Mouse (Mus musculus) liver, embryonic 12.5 days (tissue): ENCODE results near the gene B020004J07Rik. TPM values are rescaled to one million over a fixed set of nuclear protein-coding genes. Genes with fewer than 3 reads are reported as not detected.
"Not testable (repeated sequence)": the region's sequence is repeated elsewhere in the genome, so short reads cannot be mapped to it uniquely, and the experiment has no call there.

Source experiments
- ATAC-seq: fragments of 200-750 bp; cut with Nextera tagmentation; 2 replicates; pipeline ENCODE4 v1.8.0; 2017; ENCODE audit warnings: moderate number of reproducible peaks, mild to moderate bottlenecking, moderate library complexity
- H3K27ac ChIP-seq: fragments of 300-500 bp; sonication (generic); 2 replicates; pipeline ENCODE4 v1.5.1; 2016; ENCODE audit warnings: mild to moderate bottlenecking
- H3K27me3 ChIP-seq: fragments of 300-500 bp; sonication (generic); replicated peaks from 2 replicates; pipeline ENCODE4 v1.6.1; 2016; ENCODE audit warnings: mild to moderate bottlenecking, moderate library complexity
- H3K36me3 ChIP-seq: fragments of 300-500 bp; sonication (generic); 2 replicates; pipeline ENCODE4 v1.6.1; 2016; ENCODE audit warnings: mild to moderate bottlenecking, moderate library complexity
- H3K4me1 ChIP-seq: fragments of 300-500 bp; sonication (generic); 2 replicates; pipeline ENCODE4 v1.6.1; 2016
- H3K4me2 ChIP-seq: fragments of 300-500 bp; sonication (generic); 2 replicates; pipeline ENCODE4 v1.6.1; 2016; ENCODE audit warnings: mild to moderate bottlenecking, moderate library complexity
- H3K4me3 ChIP-seq: fragments of 300-500 bp; sonication (generic); 2 replicates; pipeline ENCODE4 v1.5.1; 2016; ENCODE audit warnings: mild to moderate bottlenecking, moderate library complexity
- H3K9ac ChIP-seq: fragments of 300-500 bp; sonication (generic); 2 replicates; pipeline ENCODE4 v1.6.1; 2016; ENCODE audit warnings: mild to moderate bottlenecking, moderate library complexity
- H3K9me3 ChIP-seq: fragments of 300-500 bp; sonication (generic); replicated peaks from 2 replicates; pipeline ENCODE4 v1.6.1; 2016; ENCODE audit warnings: mild to moderate bottlenecking, moderate library complexity
- WGBS: fragments of 180-500 bp; shearing (Covaris S2); methylation state at CpG from one replicate; pipeline ENCODE4 v1.1.7; 2016; ENCODE audit not compliant: insufficient replicate concordance; 5-methylcytosine and 5-hydroxymethylcytosine counted together
- polyA plus RNA-seq: library from polyadenylated mRNA; unstranded; fragments of >200 nt; fragmentation: Nextera tagmentation; extraction: Ambion mirVana; gene quantifications from 2 replicates; pipeline ENCODE4 v1.2.1, GENCODE M21; 2016

B020004J07Rik gene
- not detected in 2 replicates for polyA plus RNA-seq

DNA sequence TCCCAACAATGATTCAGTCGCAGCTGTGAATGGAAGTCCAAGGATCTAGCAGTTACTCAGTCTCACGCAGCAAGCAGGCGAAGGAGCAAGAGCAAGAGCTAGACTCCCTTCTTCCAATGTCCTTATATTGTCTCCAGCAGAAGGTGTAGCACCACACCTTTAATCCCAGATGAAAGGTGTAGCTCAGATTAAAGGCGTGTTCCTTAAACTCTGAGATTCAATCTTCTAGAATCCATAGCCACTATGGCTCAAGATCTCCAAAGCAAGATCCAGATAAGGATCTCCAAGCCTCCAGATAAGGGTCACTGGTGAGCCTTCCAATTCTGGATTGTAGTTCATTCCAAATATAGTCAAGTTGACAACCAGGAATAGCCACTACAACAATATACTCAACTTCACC is at the start of gene B020004J07Rik:
Gene B020004J07Rik (minus strand): TSS at position 101 of the 400 bp plus-strand sequence.
- not testable (repeated sequence) for H3K27ac ChIP-seq, H3K4me1 ChIP-seq, H3K4me3 ChIP-seq, ATAC-seq, H3K4me2 ChIP-seq, H3K9ac ChIP-seq, H3K36me3 ChIP-seq, H3K27me3 ChIP-seq, H3K9me3 ChIP-seq
- WGBS = 65% methylated on average over 4 of the region's 4 CpGs

DNA sequence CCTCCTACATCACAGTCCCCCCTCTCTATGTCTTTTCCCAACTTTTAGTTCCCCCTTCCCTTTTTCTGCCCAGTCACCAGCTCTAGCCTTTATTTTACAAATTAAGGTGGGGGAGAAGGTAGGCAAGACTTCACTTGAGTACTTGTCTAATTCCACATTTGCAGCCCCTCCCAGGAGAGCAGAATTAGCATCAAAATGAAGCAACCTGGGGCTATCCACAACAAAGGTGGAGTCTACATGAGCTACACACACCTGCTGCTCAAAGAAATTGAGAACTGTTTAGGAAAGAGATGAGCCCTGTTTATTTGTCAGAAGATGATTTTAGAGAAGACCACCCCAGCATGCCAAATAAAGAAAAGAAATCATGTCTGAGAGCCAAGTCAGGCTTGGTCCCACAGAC is 45.6 kb upstream of the B020004J07Rik start:
- Histone ChIP-seq H3K27ac (no peak overlapping the region), H3K36me3 (no peaks in the 10 kb centered on the region), H3K4me3 (no peak overlapping the region), H3K9me3 (no peaks in the 10 kb centered on the region), H3K4me1 (no peaks in the 10 kb centered on the region), H3K9ac (no peak overlapping the region), H3K4me2 (no peak overlapping the region), H3K27me3 (no peaks in the 10 kb centered on the region)
- no peak for ATAC-seq

DNA sequence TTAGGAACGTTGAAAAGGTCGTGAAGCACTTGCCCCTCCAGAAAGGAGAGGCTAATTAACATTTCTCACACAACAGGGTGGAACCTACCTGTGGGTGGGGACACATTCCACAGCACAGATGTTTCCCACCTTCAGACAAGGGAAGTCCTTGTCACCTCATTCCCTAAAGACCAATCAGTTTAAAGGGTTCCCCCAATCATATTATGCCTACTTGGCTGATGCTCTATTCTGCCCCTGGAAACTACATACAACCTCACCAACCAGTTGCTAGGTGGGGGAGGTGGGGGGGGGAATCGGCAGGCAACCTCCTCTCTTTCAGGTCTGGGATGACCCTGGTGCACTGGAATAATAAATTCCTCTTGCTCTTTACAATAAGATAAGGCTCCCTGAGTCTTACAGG is 39.8 kb upstream of the B020004J07Rik start:
- no peak overlapping the region for H3K9ac ChIP-seq
- no peak overlapping the region for H3K27ac ChIP-seq
- ATAC-seq = no peak
- H3K36me3 ChIP-seq = no peaks in the 10 kb centered on the region
- H3K4me3 ChIP-seq = no peak overlapping the region
- WGBS = 19% methylated on average over 3 of the region's 3 CpGs
- H3K9me3 ChIP-seq = no peaks in the 10 kb centered on the region
- no peaks in the 10 kb centered on the region for H3K27me3 ChIP-seq
- no peak overlapping the region for H3K4me2 ChIP-seq
- H3K4me1 ChIP-seq = no peaks in the 10 kb centered on the region

DNA sequence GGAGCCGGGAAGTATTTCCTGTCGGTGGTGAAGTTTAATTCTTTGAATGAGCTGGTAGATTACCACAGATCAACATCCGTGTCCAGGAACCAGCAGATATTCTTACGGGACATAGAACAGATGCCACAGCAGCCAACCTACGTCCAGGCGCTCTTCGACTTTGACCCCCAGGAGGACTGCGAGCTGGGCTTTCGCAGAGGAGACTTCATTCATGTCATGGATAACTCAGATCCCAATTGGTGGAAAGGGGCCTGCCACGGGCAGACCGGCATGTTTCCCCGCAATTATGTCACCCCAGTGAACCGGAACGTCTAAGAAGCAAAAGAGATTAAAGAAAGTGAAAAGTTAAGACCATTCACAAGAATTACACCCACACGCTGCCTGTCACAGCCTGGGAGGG is 31.9 kb upstream of the B020004J07Rik start:
- not testable (repeated sequence) for H3K27ac ChIP-seq, ATAC-seq
- 81% methylated on average over 15 of the region's 15 CpGs for WGBS

DNA sequence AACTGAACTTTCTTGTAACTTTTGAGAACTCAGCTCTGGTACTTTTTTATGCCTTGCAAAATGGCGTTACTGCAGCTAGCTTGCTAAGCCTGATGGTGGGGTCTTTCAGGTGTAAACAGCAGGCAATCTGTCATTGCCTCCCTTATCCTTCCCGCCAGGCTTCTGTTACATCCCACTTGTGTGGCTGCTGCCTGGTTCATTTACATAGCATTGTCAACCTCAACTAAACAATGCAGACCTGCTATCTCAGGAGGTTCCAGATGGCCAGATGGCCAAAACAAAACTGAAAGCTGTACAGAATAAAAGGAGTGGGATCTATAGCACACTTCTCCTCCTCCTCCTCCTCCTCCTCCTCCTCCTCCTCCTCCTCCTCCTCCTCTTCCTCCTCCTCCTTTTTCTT is 28.2 kb upstream of the B020004J07Rik start:
- 47% methylated on average over 2 of the region's 2 CpGs for WGBS
- not testable (repeated sequence) for H3K36me3 ChIP-seq, H3K4me3 ChIP-seq, H3K9ac ChIP-seq, H3K4me1 ChIP-seq, H3K27ac ChIP-seq, H3K9me3 ChIP-seq, H3K27me3 ChIP-seq, ATAC-seq, H3K4me2 ChIP-seq

More for the DNA sequence above, 31.9 kb upstream of the B020004J07Rik start:
- H3K9me3 ChIP-seq, H3K36me3 ChIP-seq, H3K9ac ChIP-seq, H3K4me2 ChIP-seq, H3K4me3 ChIP-seq, H3K27me3 ChIP-seq, H3K4me1 ChIP-seq: not testable (repeated sequence)

DNA sequence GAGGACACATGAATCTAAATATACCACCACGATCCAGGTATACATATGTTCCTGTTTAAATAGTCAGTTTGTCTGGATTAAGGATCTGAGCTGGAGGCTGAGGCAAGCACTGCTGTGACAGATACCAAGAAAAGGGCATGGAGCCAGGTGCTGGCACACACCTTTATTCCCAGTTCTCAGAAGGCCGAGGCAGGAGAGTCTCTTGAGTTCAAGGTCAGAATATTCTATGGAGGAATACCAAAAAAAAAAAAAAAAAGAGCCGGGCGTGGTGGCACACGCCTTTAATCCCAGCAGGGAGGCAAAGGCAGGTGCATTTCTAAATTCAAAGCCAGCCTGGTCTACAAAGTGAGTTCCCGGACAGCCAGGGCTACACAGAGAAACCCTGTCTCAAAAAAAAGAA is 18.5 kb upstream of the B020004J07Rik start:
- no peaks in the 10 kb centered on the region for H3K27me3 ChIP-seq
- 0 out of 2 replicates have a peak, but pooled peaks cover 3% of the 10 kb centered on the region for H3K9me3 ChIP-seq
- no peak overlapping the region for H3K4me2 ChIP-seq
- no peak for ATAC-seq
- no peaks in the 10 kb centered on the region for H3K36me3 ChIP-seq
- no peak overlapping the region for H3K4me3 ChIP-seq
- H3K9ac ChIP-seq = no peak overlapping the region
- no peaks in the 10 kb centered on the region for H3K4me1 ChIP-seq
- WGBS = 66% methylated on average over 6 of the region's 6 CpGs
- no peak overlapping the region for H3K27ac ChIP-seq

DNA sequence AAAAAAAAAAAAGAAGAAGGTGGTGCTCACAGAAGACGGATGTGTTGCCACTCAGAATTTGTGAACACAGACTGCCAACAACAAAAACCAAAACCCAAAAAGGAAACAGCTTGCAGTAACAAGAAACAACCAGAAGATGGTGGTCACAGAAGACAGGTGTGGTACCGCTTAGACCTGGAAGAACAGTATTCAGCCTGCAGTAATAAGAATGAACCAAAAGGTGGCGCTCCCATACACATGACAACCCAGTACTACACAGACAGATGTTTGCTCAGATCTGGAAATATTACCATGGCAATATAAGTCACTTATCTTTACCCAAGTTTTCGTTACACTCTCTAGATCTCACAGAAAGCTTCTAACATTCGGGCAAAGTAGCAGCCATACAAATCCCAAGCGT is 17.1 kb upstream of the B020004J07Rik start:
- H3K27ac ChIP-seq = no peak overlapping the region
- ATAC-seq = no peak
- 0 out of 2 replicates have a peak, but pooled peaks cover 3% of the 10 kb centered on the region for H3K9me3 ChIP-seq
- H3K4me1 ChIP-seq = no peaks in the 10 kb centered on the region
- no peak overlapping the region for H3K4me3 ChIP-seq
- WGBS = 36% methylated on average over 6 of the region's 6 CpGs
- H3K4me2 ChIP-seq = no peak overlapping the region
- H3K9ac ChIP-seq = no peak overlapping the region
- H3K36me3 ChIP-seq = no peaks in the 10 kb centered on the region
- H3K27me3 ChIP-seq = no peaks in the 10 kb centered on the region

DNA sequence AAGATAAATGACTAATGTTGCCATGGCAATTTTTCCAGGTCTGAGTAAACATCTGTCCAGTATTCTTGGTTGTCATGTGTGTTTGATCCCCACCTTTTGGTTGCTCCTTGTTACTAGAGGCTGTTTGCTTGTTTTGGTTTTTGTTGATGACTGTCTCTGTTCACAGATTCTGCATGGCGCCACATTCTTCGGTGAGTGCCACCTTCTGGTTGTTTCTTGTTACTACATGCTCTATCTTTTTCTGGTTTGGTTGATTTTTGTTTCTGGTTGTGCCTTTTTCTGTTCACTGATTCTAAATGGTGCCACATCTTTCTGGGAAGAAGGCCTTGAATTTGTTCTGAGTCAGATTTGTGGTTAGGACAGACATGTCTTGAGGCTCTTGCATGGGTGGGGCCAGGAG is 7.1 kb upstream of the B020004J07Rik start:
- WGBS = 33% methylated on average over 2 of the region's 2 CpGs
- no peak overlapping the region for H3K27ac ChIP-seq
- no peaks in the 10 kb centered on the region for H3K27me3 ChIP-seq
- no peaks in the 10 kb centered on the region for H3K36me3 ChIP-seq
- no peak overlapping the region for H3K4me3 ChIP-seq
- H3K4me1 ChIP-seq = no peaks in the 10 kb centered on the region
- no peak for ATAC-seq
- H3K9me3 ChIP-seq = peaks cover 25% of the 10 kb centered on the region
- H3K9ac ChIP-seq = no peak overlapping the region
- H3K4me2 ChIP-seq = no peak overlapping the region

Other genes with a start within 250 kb of the B020004J07Rik start
- 48.1 and 51.2 TPM in 2 replicates for gene Leprot, start 196.3 kb downstream of the B020004J07Rik start, polyA plus RNA-seq
- gene Lepr, start 126.6 kb downstream of the B020004J07Rik start, polyA plus RNA-seq = 0.61 and 0.69 TPM in 2 replicates
- not detected in 2 replicates for gene C130073F10Rik, start 49.8 kb upstream of the B020004J07Rik start, polyA plus RNA-seq
- gene Gm12800, start 65.1 kb upstream of the B020004J07Rik start, polyA plus RNA-seq = not detected in 2 replicates
- not detected in 2 replicates for gene Gm12794, start 96.4 kb upstream of the B020004J07Rik start, polyA plus RNA-seq
- not detected in 2 replicates for gene Gm12790, start 137.0 kb upstream of the B020004J07Rik start, polyA plus RNA-seq
- not detected in 2 replicates for gene Gm12789, start 142.6 kb upstream of the B020004J07Rik start, polyA plus RNA-seq
- 4.2 TPM in 2 replicates for gene Pde4b, start 243.5 kb upstream of the B020004J07Rik start, polyA plus RNA-seq